Mouse (Mus musculus) C2C12 (cell line): ENCODE data around the gene Tec. TPM values are rescaled to one million over a fixed set of nuclear protein-coding genes. Genes with fewer than 3 reads are reported as not detected.
"Not testable (repeated sequence)": the region's sequence is repeated elsewhere in the genome, so short reads cannot be mapped to it uniquely, and the experiment has no call there.

Experiments
- H3K27me3 ChIP-seq: one replicate; pipeline ENCODE4 v1.6.1; 2011; ENCODE audit not compliant: control insufficient read depth, insufficient read depth, insufficient read length
- H3K36me3 ChIP-seq: one replicate; pipeline ENCODE4 v1.6.1; 2011; ENCODE audit not compliant: control insufficient read depth, insufficient read depth
- H3K4me3 ChIP-seq: one replicate; pipeline ENCODE4 v1.5.1; 2011; ENCODE audit warnings: mild to moderate bottlenecking, control low read depth; ENCODE audit not compliant: poor library complexity, insufficient read depth, severe bottlenecking
- H3K79me2 ChIP-seq: one replicate; pipeline ENCODE4 v1.6.1; 2011; ENCODE audit not compliant: control insufficient read depth, insufficient read depth
- H3K79me3 ChIP-seq: one replicate; pipeline ENCODE4 v1.6.1; 2011; ENCODE audit warnings: low read depth, control low read depth
- H3ac ChIP-seq: one replicate; pipeline ENCODE3; 2011; ENCODE audit warnings: low read depth; ENCODE audit not compliant: control insufficient read depth, insufficient read length
- CEBPB ChIP-seq: IDR thresholded peaks from one replicate; pipeline ENCODE4 v1.6.1; 2011; ENCODE audit warnings: low read depth, mild to moderate bottlenecking, control low read depth, moderate library complexity
- CTCF ChIP-seq: IDR thresholded peaks from one replicate; pipeline ENCODE4 v1.5.1; 2011; ENCODE audit not compliant: control insufficient read depth, insufficient read depth, insufficient read length
- FOSL1 ChIP-seq: IDR thresholded peaks from one replicate; pipeline ENCODE4 v1.8.0; 2011; ENCODE audit warnings: mild to moderate bottlenecking, low read length; ENCODE audit not compliant: poor library complexity, insufficient read depth, severe bottlenecking
- MAX ChIP-seq: IDR thresholded peaks from one replicate; pipeline ENCODE4 v1.6.1; 2011; ENCODE audit warnings: mild to moderate bottlenecking, control low read depth
- MYOD1 ChIP-seq: IDR thresholded peaks from one replicate; pipeline ENCODE4 v1.6.1; 2011; ENCODE audit warnings: low read depth; ENCODE audit not compliant: control insufficient read depth, insufficient read length
- MYOG ChIP-seq: IDR thresholded peaks from one replicate; pipeline ENCODE4 v1.6.1; 2011; ENCODE audit not compliant: control insufficient read depth, insufficient read length; ENCODE audit errors: extremely low read depth
- USF1 ChIP-seq: IDR thresholded peaks from one replicate; pipeline ENCODE4 v1.6.1; 2011; ENCODE audit warnings: low read depth, mild to moderate bottlenecking, control low read depth, moderate library complexity
- polyA plus RNA-seq: library from polyadenylated mRNA; unstranded; fragments of >200 nt; fragmentation: generic; extraction: Trizol; gene quantifications from one replicate; pipeline ENCODE4 v1.2.1, GENCODE M21; 2012; ENCODE audit warnings: missing spikeins

Gene Tec
- polyA plus RNA-seq, 1 experiment = 0.88 TPM

DNA sequence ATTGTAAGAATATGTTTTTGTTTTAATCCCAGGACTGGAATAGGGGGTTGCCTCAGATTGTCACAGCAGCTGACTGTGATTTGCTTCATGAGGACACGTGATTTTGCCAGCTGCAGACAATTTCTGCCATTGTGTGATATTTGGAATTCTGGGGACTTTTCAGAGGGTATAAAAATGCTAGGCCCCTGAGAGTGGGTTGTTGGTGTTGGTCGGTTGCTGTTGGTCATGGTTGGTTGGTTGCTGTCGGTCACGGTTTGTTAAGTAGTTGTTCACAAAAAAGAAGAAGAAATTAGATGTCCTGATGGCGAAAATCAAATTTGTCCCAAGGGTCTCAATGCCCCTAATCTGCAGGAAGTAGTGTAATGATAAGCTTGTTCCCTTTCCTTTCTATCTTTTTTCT, 40.8 kb downstream of the Tec start:
- Histone ChIP-seq H3K79me2 (no peaks in the 10 kb centered on the region), H3K36me3 (no peaks in the 10 kb centered on the region), H3ac (no peak overlapping the region), H3K4me3 (no peak overlapping the region), H3K27me3 (no peaks in the 10 kb centered on the region), H3K79me3 (no peaks in the 10 kb centered on the region)
- TF ChIP-seq CTCF = no peak
- TF ChIP-seq USF1 = no peak
- no peak for TF ChIP-seq MYOD1
- TF ChIP-seq MAX = no peak
- no peak for TF ChIP-seq MYOG

DNA sequence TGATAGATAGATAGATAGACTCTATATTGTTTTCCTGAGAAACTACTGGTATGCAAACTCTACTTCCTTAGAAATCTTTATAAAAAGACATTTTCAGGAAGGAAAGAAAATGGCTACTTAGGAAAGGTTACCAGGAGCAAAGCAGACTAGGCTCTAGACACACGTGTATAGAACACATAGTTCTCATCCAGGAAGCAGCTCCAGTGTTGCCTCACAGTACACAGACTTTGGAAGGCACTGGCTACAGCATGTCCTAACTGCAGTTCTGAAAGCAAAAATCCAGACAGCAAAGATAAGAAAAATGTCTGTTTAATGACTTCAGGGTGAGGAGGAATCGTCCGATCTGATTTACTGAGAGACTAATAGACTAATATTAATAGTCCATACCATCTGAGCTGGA, 41.8 kb downstream of the Tec start:
- no peaks in the 10 kb centered on the region for H3K27me3 ChIP-seq
- no peaks in the 10 kb centered on the region for H3K79me3 ChIP-seq

DNA sequence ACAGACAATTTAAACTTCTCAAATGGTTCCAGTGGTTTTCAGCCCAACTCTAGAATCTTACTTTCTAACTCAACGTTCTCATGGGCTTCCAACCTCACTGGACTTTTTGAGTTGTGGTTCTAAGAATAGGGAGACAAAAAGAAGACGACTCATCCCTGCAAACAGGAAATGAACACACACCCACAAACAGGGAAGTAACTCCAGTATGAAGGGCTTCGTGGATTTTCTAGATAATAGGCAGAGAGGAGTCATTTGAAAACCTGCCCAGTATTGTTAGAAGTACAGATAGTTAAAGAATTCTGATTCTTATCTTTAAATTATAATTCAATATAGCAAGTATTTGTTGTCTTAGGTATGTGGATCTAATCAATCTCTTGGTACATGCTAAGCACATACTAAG, 47.6 kb downstream of the Tec start:
- H3ac ChIP-seq = no peak overlapping the region
- no peak overlapping the region for H3K4me3 ChIP-seq
- H3K36me3 ChIP-seq = no peaks in the 10 kb centered on the region
- H3K79me2 ChIP-seq = no peaks in the 10 kb centered on the region
- H3K27me3 ChIP-seq = no peaks in the 10 kb centered on the region
- TF ChIP-seq CEBPB (no peak), FOSL1 (no peak), MAX (no peak), MYOD1 (no peak), USF1 (no peak), MYOG (no peak), CTCF (no peak)
- no peaks in the 10 kb centered on the region for H3K79me3 ChIP-seq

More for the DNA sequence above, 41.8 kb downstream of the Tec start:
- no peak for TF ChIP-seq MYOD1
- no peak overlapping the region for H3ac ChIP-seq
- H3K36me3 ChIP-seq = no peaks in the 10 kb centered on the region
- no peak overlapping the region for H3K4me3 ChIP-seq
- no peaks in the 10 kb centered on the region for H3K79me2 ChIP-seq

DNA sequence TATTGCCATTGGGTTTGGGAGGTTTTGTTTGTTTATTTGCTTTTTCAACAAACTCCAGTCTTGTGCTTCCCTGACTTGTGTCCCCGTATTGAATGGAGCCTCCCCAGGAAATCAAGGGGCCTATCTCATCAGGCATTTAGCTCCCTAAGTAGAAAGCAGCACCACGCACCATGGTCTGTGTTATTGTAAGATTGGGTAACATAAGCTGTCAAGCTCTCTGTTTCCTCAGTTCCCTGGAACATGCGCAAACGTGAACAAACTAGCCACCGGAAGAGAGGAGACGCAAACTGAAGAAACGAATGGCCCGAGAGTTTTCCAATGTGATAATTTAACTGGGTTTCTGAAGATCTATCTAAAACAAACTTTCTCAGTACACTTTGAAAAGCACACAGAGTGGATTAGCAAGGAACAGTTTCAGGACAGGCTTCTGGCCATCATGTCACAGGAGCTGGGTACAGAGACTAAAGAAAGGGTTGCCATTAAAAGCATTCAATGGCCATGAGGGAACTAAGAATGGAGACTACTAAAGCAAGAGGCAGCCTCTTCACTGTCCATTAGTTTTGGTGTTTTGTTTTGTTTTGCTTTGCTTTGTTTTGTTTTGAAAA, 48.1 kb downstream of the Tec start:
- Histone ChIP-seq H3K79me3 (no peaks in the 10 kb centered on the region), H3K27me3 (no peaks in the 10 kb centered on the region), H3ac (no peak overlapping the region), H3K79me2 (no peaks in the 10 kb centered on the region), H3K36me3 (no peaks in the 10 kb centered on the region), H3K4me3 (no peak overlapping the region)
- TF ChIP-seq USF1 (no peak), FOSL1 (no peak), MYOD1 (no peak), MYOG (no peak), MAX (no peak), CEBPB (no peak), CTCF (no peak)

DNA sequence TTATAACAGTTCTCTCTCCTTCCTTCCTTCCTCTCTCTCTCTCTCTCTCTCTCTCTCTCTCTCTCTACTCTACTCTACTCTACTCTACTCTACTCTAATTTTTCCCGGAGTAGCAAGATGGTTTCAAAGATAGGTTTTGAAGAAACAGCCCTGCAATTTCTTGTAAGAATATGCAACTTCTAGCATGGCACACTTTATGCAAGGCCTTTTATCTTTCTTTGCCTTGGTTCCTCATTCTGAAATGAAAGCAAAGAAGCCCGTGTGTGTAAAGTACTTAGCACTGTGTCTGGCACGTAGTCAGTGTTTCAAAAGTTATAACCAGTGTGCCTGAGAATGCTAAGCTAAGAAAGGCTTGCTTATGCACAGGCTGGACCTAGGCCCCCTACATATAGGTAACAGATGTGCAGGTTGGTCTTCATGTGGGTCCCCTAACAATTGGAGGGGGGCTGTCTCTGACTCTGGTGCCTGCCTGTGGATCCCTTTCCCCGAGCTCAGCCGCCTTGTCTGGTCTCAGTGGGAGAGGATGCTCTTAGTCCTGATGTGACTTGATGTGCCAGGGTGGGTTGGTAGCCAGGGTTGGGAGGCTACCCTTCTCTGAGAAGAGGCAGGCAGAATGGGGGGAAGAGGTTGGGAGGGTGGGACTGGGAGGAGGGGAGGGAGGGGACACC, 49.6 kb downstream of the Tec start:
- H3K79me2 ChIP-seq = no peaks in the 10 kb centered on the region
- no peak overlapping the region for H3K4me3 ChIP-seq
- no peaks in the 10 kb centered on the region for H3K79me3 ChIP-seq
- H3ac ChIP-seq = no peak overlapping the region
- H3K36me3 ChIP-seq = no peaks in the 10 kb centered on the region
- no peaks in the 10 kb centered on the region for H3K27me3 ChIP-seq
- no peak for TF ChIP-seq MAX
- no peak for TF ChIP-seq FOSL1

DNA sequence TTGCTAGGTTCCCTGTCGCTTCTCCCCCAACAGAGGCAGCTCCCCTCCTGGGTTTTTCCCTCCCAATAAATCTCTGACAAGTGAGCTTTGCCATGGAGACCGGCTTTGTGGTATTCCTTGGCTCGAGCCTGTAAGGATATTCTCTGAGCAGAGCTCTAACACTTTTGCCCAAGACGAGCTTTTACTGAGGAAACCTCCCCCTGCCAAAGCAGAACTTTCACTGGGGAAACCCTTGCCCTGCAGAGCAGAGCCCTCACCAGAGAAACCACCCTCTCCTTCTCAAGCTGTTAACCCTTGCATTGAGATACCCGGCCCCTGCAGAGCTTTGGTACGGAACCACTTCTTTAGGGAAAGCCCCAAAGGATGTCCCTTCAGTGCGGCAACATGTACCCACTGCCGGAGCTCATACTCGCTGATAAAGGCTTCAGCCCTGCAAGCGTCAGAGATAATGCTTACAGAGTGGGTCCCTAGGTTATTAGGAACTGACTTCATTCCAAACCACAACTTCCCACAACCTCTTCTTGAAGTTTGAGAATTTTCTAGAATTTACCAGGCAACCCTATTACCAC, 50.7 kb downstream of the Tec start:
- no peak overlapping the region for H3K4me3 ChIP-seq

DNA sequence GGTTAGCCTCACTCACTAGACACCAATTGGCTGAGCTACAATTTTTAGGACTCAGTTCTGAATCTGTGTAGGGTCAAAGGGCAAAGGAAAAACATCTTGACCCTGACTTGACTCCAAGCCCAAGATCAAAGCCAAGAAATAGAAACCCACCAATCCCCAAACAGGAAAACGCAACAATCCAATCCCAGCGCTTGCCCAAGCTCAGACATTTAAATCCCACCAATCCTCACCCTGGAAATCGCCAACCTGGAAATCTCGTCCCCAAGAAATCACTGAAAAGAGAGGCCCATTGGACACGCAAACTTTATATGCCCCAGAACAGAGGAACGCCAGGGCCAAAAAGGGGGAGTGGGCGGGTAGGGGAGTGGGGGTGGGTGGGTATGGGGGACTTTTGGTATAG, 51.3 kb downstream of the Tec start:
- H3K36me3 ChIP-seq, H3K27me3 ChIP-seq, H3K79me3 ChIP-seq, H3K79me2 ChIP-seq, H3ac ChIP-seq, H3K4me3 ChIP-seq: not testable (repeated sequence)

More for the DNA sequence above, 50.7 kb downstream of the Tec start:
- H3K36me3 ChIP-seq = no peaks in the 10 kb centered on the region
- no peaks in the 10 kb centered on the region for H3K79me3 ChIP-seq
- no peaks in the 10 kb centered on the region for H3K79me2 ChIP-seq
- TF ChIP-seq MAX (no peak), FOSL1 (no peak), MYOD1 (no peak), MYOG (no peak), CTCF (no peak), CEBPB (no peak), USF1 (no peak)
- no peaks in the 10 kb centered on the region for H3K27me3 ChIP-seq
- H3ac ChIP-seq = no peak overlapping the region
